Mouse (Mus musculus) gastrocnemius, postnatal 14 days (tissue): Measurements from ENCODE around the gene Akap2. TPM values are rescaled to one million over a fixed set of nuclear protein-coding genes. Genes with fewer than 3 reads are reported as not detected.

Source experiments
- DNase-seq: peaks from one replicate; pipeline ENCODE4 v3.0.0; 2021; ENCODE audit warnings: mixed read lengths
- intact Hi-C: fragments of 180-260 bp; cut with DNase I; formaldehyde crosslinking; loops from one replicate; pipeline ENCODE4 v1.15.1; 2025; ENCODE audit warnings: low total_unique reads
- long read RNA-seq, 2 experiments: library from polyadenylated mRNA; stranded (forward); transcript quantifications; one replicate each; pipeline ENCODE4 v2.0.0; 2021
- total RNA-seq, 2 experiments: library from RNA; stranded (reverse); gene quantifications; 2 replicates each; pipeline ENCODE4 v1.2.3; 2021

Akap2 gene
- 10 to 100 TPM; 36.1 to 37.1 TPM for total RNA-seq
- long read RNA-seq, experiment 1, partial matches to known transcripts = 0 of 5 reads
- long read RNA-seq, experiment 1, other reads (novel, unspliced or antisense) = 5 of 5 reads
- long read RNA-seq, experiment 2, full-length matches to known transcripts = 2 of 9 reads
- long read RNA-seq, experiment 2, partial matches to known transcripts = 0 of 9 reads
- long read RNA-seq, experiment 2, other reads (novel, unspliced or antisense) = 7 of 9 reads

GRCm38 (mm10) chr4:57717354-57717753 lies at the start of gene Akap2:
TSS of gene Akap2 (plus strand) at chr4:57717657.
- intact Hi-C loops = no loop called here
- no peak for DNase-seq

- DNase-seq = no peak
- intact Hi-C loops = loop anchor here (2.0 kb wide), 1 partner anchor 212 kb away; no protein-coding TSS in a partner anchor
Measured at GRCm38 (mm10) chr4:57670813-57671469, 46.5 kb upstream of the Akap2 start.

- intact Hi-C loops = loop anchor here (2.0 kb wide), 1 partner anchor 114 kb away; no protein-coding TSS in a partner anchor
- no peak for DNase-seq
Measured at GRCm38 (mm10) chr4:57672541-57672940, 44.9 kb upstream of the Akap2 start.

- intact Hi-C loops = loop anchor here (2.0 kb wide), 1 partner anchor 114 kb away; no protein-coding TSS in a partner anchor
Measured at GRCm38 (mm10) chr4:57672996-57673906, 44.2 kb upstream of the Akap2 start.

DNA sequence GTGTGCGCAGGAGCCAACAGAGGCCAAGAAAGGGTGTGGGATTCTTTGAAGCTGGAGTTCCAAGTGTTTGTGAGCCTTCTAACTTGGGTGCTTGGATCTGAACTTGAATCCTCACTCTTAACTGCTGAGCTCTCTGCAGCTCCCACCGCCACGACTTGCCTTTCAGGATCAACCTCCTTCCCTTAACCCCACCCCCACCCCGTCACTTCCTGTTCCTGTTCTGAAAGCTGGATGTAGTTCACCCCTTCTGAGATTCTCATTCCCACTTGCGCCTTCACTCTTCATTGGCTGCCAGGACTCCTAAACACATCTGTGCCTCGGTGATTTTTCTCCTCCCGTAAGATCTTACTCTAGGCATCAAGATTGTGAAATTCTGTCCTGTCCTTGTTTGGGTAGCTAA lies 43.1 kb upstream of the Akap2 start:
- no peak for DNase-seq
- intact Hi-C loops = no loop called here

More at GRCm38 (mm10) chr4:57672996-57673906, 44.2 kb upstream of the Akap2 start:
- DNase-seq = peak; percentile 86

GRCm38 (mm10) chr4:57675387-57675786 lies 42.1 kb upstream of the Akap2 start:
- DNase-seq = peak; percentile 75
- intact Hi-C loops = no loop called here

- intact Hi-C loops = no loop called here
- DNase-seq = no peak
Measured at GRCm38 (mm10) chr4:57677916-57678315, 39.5 kb upstream of the Akap2 start.

GRCm38 (mm10) chr4:57678991-57679457 lies 38.4 kb upstream of the Akap2 start:
- intact Hi-C loops = no loop called here
- DNase-seq = peak; percentile 13

- intact Hi-C loops = no loop called here
- no peak for DNase-seq
Measured at GRCm38 (mm10) chr4:57680186-57680585, 37.3 kb upstream of the Akap2 start.

DNA sequence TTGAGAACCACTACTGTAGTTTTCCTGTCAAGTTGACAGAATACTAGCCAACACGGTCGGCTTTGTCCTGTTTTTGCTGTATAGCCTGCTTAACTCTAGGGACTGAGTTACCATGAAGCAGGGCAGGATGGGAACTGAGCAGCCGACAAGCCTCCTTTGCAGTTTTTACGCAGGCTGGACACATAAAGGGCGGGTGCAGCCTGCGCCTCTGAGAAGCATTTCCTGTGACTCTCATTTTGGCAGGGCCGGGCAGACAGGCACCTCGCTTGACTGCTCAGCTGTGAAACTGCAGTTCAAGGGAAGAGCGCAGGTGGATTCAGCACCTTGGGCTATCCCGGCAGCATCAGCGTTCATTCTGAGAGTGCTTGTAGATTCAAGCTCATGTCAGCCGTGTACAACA lies 35.9 kb upstream of the Akap2 start:
- no peak for DNase-seq
- intact Hi-C loops = no loop called here

DNA sequence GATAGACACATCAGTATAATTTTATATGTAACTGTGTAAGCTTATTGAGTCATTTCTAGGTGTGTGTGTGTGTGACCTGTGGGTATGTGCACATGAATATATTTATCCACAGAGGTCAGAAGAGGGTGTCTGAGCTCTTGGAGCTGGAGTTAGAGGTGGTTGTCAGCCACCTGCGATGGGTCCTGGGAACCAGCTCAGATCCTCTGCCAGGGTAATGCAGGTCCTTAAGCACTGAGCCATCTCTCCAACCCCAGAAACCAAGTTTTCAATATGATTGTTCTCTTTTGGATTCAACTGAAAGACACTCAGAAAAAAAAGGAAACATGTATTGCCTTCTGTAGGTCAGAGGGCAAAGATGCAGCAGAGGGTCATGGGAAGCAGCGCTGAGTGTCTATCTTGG lies 35.1 kb upstream of the Akap2 start:
- no peak for DNase-seq
- intact Hi-C loops = no loop called here

DNA sequence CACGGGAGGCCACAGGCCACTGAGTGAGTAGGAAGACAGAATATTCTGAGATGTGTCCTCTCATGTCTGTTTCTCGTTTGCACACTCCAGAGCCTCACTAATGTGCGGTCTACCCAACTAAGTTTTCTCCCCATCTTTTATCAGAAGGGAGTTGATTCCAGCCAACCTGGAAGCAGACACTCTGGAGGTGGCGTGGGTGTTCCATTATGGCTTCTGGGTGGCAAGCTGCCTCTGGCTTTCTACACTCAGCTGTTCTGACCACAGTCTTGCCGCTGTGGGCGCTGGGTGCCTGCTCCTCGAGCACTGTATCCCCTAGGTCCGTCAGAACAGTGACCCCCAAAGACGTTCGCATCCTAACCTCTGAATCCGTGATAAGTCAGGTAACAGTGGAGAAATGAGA lies 34.5 kb upstream of the Akap2 start:
- no peak for DNase-seq
- intact Hi-C loops = no loop called here

DNA sequence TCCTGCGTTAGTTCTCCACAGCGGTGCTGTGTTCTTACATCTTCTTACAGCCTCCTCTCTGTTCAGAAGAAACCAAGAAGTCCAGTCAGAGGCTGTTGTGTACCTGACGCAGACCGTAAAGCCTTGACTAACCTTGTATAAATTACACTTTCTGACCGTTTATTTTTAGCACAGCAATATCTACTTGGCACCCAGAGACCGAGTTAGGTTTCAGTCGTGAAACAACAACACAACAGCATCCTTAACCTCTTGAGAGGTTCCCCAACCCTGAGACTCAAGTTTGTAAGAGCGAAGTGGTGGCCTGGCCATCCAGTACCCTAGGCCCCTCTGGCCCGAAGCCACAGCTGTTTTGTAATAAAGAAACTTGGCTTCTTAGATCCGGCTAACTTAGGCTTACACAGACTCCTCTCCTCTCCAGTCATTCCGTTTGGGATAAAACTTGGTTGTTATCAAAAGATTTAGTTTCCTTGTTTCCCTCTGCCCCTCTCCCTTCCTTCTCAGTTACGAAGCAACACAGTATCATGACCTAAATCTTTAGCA lies 32.7 kb upstream of the Akap2 start:
- intact Hi-C loops = no loop called here
- no peak for DNase-seq

DNA sequence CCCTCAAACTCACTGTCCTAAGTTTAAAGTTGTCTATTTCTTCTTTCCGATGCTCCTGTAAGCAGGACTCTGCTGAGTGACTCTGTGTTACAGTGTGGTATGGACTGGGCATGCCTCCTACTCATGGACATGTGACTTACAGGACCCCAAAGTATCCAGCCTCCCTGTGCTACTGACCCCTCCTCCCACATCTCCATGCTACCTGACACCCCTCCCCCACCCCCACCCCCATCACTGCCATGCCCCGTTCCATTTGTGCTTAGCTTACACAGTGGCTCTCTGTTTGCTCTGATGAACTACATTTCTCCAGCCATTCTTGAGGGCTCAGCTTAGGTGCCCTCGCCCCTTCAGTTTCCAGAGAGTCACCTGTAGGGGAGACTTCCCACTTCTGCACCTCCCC lies 30.7 kb upstream of the Akap2 start:
- intact Hi-C loops = no loop called here
- DNase-seq = no peak

- no peak for DNase-seq
- intact Hi-C loops = no loop called here
Measured at GRCm38 (mm10) chr4:57687583-57687982, 29.9 kb upstream of the Akap2 start.

GRCm38 (mm10) chr4:57688131-57688530 lies 29.3 kb upstream of the Akap2 start:
- no peak for DNase-seq
- intact Hi-C loops = no loop called here

DNA sequence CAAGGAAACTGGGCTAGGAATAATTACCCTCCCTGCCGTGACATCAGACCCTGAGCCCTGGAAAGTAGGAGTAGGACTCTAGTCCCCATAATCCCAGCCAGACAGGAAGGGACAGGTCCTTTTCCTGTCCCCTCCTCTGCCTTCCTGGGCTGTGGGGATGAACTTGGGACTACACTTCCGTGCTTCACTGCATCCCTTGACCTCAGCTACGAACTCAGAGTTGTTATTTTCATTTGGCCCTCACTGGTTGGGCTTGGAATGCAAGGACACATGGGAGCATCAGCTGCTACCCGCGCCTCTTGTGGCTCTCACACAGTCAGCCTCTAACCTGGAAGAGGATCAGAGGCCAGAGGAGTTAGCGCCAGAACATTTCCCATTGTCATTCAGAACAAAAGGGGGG lies 27.5 kb upstream of the Akap2 start:
- intact Hi-C loops = no loop called here
- DNase-seq = no peak

DNA sequence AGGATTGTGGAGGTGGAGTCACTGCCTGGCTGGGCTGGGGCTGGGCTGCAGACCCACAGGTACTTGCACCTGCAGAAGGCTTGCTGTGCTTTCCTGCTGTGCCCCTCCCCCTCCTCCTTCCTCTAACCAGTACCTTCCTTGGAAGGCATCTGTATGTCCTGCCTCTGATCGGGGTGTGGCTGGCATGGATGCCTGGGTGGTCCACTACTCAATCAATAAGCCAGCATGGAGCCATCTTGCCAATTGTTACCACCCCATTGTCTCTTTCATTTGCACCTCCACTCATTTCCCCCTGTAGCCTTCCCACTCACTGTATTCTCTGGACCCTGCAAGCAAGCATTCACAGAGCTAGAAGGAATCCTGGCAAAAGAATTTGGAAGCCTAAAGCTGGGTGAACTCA lies 26.7 kb upstream of the Akap2 start:
- intact Hi-C loops = no loop called here
- no peak for DNase-seq

DNA sequence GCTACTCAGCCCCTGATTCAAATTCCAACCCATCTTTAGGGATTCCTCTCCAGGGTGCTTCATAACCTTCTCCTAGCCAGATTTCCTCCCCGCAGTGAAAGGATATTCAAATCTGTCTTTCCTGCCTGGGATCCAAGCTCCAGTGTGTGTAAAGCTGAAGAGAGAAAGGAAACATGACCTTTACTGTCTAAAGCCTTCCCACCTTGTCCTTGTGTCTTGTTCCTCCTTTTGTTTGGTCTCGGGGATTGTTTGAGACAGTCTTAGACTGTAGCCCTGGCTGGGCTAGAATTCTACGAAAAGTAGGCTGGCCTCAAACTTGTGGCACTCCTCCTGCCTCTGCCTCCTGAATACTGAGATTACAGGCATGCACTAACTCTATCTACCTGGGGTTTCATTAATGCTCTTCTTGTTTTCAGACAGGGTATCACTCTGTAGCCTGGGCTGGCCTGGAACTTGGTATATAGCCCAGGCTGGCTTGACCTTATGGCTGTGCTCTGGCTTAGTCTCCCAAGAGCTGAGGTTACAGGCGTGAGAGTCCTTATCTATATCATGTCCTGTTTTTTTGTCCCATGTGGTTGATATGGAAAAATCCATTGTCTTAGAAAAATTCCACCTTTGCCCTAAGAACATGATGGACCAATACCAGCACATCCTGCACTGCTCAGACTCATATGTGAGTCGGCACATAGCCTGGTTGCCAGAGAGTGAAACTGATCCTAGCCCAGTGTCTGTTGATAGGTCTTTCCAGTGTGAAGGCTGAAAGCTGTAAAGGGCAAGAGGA lies 22.9 kb upstream of the Akap2 start:
- intact Hi-C loops = no loop called here
- DNase-seq = no peak
